Mouse (Mus musculus): ENCODE measurements around the gene Gfral.

Gene Gfral

DNA sequence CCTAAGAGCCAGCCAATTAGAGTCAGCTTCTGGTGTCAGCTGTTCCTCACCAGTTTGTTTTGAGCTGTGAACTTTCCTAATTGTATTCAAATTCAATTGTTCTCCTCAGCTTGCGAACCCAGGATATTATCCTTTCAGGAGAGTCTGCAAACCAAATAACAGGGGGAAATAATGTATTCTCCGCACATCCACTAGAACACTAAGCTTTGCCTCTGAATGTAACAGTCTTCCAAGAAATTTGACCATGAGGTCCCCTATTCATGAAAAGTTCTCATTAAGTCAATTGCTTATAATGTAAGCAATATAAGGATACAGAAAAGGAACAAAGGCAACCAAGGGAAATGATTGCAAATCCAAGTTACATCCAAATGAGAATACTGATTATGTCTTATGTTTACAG lies at the start of gene Gfral:
Gene Gfral (minus strand): TSS at position 101 of the 400 bp plus-strand sequence.
- no peak for DNase-seq (ENCODE audit: inconsistent ontology term)

- no peak for DNase-seq (ENCODE audit: inconsistent ontology term)
Observed at GRCm38 (mm10) chr9:76257731-76258130, 44.3 kb upstream of the Gfral start.

- DNase-seq (ENCODE audit: inconsistent ontology term): no peak
Observed at GRCm38 (mm10) chr9:76252544-76252943, 39.1 kb upstream of the Gfral start.

DNA sequence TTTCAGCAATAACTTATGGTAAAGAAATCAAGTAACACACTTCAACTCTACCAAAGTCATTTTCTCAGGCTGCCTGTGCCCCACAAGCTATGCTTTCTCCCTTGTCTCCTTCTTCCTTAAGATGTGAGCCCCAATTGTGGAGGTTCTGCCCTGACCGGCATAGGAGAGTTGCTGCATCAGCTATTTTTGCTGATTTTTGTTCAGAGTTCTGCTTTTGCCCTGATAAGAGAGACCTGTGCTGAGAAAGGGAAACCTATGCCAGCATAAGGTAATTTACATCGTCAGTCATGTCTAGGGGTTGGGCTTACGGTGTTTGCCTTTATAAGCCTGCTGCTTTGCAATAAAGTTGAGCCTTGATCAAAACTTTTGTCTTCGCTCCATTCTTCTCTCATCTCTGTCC lies 38.7 kb upstream of the Gfral start:
- no peak for DNase-seq (ENCODE audit: inconsistent ontology term)

DNA sequence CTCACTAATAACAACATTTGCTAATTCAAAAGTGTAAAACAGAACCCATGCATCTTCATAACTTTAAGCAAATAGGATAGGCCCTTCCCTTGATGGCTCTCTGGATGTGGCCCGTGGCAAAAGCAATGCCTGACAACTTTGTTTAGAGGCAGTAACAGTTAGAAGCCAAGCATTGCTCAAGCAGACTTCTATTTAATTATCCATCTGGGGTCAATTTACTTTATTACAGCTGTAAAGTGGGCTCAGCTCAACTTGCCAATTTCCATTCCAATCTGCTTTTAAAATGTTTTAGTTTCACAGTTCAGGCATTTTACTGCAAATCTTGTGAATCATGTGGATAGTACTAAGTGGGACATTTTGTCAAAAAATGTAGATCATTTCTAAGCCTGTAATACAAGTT lies 28.9 kb upstream of the Gfral start:
- DNase-seq (ENCODE audit: inconsistent ontology term): no peak

GRCm38 (mm10) chr9:76237946-76238345 lies 24.5 kb upstream of the Gfral start:
- DNase-seq (ENCODE audit: inconsistent ontology term): no peak

DNA sequence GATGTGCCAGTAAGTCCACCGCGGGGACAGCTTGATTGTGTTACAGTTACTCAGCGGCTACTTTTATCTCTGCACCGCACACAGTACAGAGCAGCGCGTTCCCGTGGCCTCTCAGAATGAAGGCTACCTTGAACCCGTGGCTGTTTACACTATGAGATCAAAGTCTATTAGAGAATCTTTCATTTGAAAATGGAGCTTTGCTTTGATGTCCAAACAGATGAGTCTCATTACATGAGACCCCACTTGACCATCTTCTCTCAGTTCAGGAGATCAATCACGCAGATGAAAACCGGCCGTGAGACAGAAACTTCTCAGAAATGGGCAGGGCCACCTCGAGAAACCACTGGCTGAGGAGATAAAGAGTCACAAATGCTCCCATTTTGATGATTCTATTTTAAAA lies 23.8 kb upstream of the Gfral start:
- DNase-seq (ENCODE audit: inconsistent ontology term): no peak

DNA sequence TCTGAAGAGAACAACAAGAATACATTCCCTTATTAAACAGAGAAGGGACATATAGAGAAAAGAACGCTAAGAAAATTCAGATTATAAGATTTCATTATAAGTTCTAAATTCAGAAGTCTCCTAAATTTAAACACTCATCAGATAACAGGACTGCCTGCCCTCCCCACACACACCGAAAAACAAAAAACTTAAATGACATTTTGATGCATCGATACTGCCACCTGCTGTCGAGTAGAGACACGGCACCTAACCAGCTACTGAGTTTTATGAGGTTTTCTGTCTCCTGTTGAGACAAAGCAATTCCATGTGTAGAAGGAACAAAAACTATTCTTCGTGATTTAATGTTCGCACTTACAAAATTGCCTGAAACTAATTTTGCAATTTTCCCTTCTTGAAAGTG lies 23.2 kb upstream of the Gfral start:
- DNase-seq (ENCODE audit: inconsistent ontology term): peak; percentile 47

DNA sequence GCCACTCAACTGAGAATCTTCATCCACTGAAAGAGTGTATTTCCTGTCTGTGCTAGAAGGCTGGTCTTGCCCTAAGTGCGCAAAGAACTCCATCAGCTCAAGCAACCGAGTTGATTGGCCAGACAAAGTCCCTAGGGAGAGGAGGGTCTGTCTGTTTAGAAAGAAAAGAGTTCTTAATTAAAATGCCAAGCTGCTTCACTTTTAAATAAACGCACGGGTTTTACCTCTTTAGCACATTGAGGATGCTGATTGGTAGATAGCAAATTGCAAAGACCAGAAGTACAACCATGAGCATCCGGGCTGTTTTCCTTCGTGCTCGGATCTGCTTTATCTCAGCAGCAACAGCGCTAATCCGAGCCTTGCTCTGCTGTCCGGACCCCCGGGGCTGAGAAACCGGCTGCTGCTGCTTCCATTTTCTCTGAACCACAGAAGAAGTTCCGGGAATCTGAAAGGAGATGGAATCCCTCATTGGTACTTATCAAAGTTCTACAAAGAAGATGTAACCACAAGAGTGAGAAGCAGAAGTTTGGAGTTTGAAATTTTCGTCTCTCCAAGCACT lies 22.6 kb upstream of the Gfral start:
- peak; percentile 53 for DNase-seq (ENCODE audit: inconsistent ontology term)

GRCm38 (mm10) chr9:76234899-76235298 lies 21.4 kb upstream of the Gfral start:
- DNase-seq (ENCODE audit: inconsistent ontology term): no peak

DNA sequence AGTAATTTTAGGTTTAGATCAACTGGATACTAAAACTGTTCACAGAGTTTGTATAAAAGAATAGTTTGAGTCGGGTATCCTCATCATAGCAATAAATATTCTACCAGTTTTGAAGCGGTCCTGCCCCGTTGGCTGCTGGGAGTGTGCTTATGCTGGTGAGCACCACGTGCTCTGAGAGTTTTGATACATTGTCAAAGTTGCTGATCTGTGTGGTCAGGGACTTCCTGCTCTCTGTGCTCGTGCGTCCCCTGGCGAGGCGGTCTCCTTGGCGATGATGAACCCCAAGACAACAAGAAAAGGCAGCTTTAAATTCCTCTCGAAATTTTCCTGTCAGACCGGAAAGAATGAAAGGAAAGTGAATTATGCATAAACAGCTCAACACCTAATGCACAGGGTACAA lies 16.9 kb upstream of the Gfral start:
- DNase-seq (ENCODE audit: inconsistent ontology term): no peak

DNA sequence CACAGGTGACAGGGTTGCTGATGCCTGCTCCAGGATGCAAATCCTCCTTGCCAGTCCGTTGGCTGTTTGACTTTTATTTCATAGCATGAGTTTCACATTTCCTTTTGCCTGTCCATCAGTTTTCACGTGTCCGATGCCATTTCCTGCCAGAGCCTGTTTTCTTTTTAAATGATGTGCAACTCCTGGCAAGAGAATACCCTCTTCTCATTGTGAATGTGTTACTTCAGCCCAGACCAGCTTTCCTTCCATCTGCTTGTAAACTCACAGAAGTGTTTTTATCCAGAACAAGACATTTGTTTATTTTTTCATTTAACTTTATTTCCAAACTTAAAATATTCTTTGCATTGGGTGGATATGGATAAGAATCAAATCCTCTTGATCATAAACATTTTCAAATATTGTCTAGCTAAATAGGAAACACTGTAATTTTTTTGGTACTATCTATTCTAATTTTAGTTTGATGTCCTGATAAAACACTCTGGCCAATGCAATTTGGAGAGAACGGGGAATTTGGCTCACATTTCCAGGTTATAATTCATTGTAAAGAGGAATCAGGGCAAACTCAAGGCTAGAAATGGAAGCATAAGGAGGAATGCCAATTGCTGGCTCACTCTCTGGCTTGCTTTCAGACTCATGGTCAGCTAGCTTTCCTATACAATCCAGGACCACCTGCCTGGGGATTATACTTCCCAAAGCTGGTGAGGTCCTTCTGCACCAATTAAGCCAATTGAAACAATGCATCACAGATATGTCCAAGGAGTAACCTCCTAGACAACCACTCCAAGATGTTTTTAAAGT lies 3.9 kb upstream of the Gfral start:
- DNase-seq (ENCODE audit: inconsistent ontology term): no peak

DNA sequence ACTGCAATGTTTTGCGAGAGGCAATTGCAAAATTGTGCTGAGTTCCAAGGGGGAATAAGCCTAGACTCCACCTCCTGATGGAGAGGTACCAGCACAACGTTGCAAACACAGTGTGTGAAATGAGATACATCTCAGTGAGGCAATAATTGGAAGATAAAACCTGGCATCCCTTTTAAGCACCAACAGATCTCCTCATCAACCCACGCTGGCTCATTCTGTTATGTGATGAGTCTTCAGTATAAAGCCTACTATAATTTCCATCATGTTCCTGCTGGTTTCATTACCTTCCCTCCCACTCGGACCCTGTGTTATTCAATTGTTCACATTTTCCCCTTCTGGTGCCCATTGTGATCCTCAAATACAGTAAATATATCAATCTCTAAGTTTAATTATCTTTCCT lies 1.2 kb upstream of the Gfral start:
- no peak for DNase-seq (ENCODE audit: inconsistent ontology term)

DNA sequence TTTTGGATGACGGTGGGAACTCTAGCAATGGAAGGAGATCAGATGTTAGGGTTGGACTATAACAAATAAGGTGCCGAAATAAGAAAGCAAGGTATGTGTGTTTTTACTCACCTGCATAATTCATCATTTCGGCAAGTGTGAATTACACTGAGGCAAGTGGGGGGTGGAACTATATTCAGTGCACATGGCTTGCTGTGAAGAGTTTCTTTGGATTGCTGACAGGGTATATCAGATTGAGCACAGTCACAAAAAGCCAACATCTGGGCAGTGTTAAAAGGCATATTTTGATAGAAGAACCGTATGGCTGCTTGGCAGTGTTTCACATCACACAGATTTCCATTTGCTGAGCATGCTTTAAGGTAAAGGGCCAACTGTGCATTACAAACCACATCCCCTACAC lies 16.5 kb downstream of the Gfral start:
- DNase-seq (ENCODE audit: inconsistent ontology term): no peak

GRCm38 (mm10) chr9:76179221-76179620 lies 34.2 kb downstream of the Gfral start:
- DNase-seq (ENCODE audit: inconsistent ontology term): no peak

DNA sequence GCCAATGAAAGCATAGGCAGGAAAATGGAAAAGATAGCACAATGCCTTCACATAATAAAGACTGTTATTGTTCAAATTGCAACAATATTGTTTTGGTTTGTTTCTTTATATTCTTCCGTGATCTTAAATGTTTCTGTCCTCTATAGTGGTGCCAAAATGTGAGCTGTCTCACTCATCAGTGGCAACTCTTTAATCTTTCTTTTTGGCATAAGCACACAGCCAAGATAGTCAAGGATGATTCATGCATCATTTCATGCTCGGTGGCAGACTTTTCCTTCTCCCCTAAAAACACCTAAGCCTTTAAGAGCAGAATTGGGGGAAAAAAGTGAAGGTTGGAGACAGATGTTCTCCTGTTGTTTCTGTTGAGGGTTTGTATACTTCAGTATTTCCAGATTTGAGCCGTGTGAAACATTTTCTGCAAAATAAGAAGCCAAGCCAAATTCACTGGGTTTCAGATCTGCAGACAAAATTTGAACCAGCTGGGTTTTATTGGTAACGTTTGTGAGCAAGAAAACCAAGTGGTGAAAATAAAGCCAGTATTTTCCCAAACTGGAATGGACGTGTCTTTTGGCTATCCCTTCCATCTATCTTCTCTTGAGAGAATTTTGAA lies 40.7 kb downstream of the Gfral start:
- no peak for DNase-seq (ENCODE audit: inconsistent ontology term)

- no peak for DNase-seq (ENCODE audit: inconsistent ontology term)
Observed at GRCm38 (mm10) chr9:76168355-76168754, 45.1 kb downstream of the Gfral start.

- DNase-seq (ENCODE audit: inconsistent ontology term): no peak
Observed at GRCm38 (mm10) chr9:76162446-76162845, 51.0 kb downstream of the Gfral start.

DNA sequence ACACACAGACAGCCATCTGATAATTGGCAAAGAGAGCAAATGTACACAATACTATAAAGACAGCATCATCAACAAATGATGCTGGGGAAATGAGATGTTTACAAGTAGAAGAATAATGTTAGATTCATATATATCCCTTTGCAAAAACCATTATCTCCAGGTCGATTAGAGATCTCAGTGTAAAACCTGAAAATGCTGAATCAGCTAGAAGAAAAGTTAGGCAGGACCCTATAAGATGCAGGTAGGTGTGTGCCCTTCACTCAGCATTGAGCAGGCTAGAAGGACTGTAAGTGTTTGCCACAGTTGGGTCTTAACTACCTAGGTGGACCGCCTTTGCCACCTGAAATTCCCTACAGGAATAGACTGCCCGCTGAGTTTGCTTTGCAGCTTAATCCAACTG lies 67.9 kb downstream of the Gfral start:
- no peak for DNase-seq (ENCODE audit: inconsistent ontology term)

GRCm38 (mm10) chr9:76138378-76139109 lies 74.9 kb downstream of the Gfral start:
- peak; percentile 89 for DNase-seq (ENCODE audit: inconsistent ontology term)

GRCm38 (mm10) chr9:76134042-76134441 lies 79.4 kb downstream of the Gfral start:
- DNase-seq (ENCODE audit: inconsistent ontology term): no peak

- no peak for DNase-seq (ENCODE audit: inconsistent ontology term)
Observed at GRCm38 (mm10) chr9:76129353-76129752, 84.1 kb downstream of the Gfral start.

GRCm38 (mm10) chr9:76124249-76124648 lies 89.2 kb downstream of the Gfral start:
- DNase-seq (ENCODE audit: inconsistent ontology term): no peak

Data from Muller cell, postnatal 12 days (primary cell).